Mouse (Mus musculus) left cerebral cortex, postnatal 25 days (tissue): ENCODE results near the gene Pgbd5. TPM values are rescaled to one million over a fixed set of nuclear protein-coding genes. Genes with fewer than 3 reads are reported as not detected.

Experiments
- DNase-seq, 2 experiments: peaks; one replicate each; pipeline ENCODE4 v3.0.0; 2022; ENCODE audit warnings: low spot score in 2 of 2, mixed read lengths in 1 of 2
- intact Hi-C: fragments of 180-260 bp; cut with DNase I; formaldehyde crosslinking; loops from one replicate; pipeline ENCODE4 v1.15.1; 2025
- total RNA-seq, 2 experiments: library from RNA; stranded (reverse); gene quantifications; 2 replicates each; pipeline ENCODE4 v1.2.3; 2021

The Pgbd5 gene
- total RNA-seq, 2 experiments from 2014 or later = 210 to 228 TPM

GRCm38 (mm10) chr8:124370422-124371183 lies 68.9 kb downstream of the Pgbd5 start:
- DNase-seq = no peak
- intact Hi-C loops = no loop called here

- intact Hi-C loops = no loop called here
- peak; percentile 72 to 76 for DNase-seq
Measured at GRCm38 (mm10) chr8:124368213-124368612, 71.2 kb downstream of the Pgbd5 start.

GRCm38 (mm10) chr8:124363337-124363736 lies 76.1 kb downstream of the Pgbd5 start:
- no peak for DNase-seq
- intact Hi-C loops = no loop called here

- no peak for DNase-seq
Measured at GRCm38 (mm10) chr8:124362589-124362988, 76.9 kb downstream of the Pgbd5 start.

GRCm38 (mm10) chr8:124361773-124362427 lies 77.6 kb downstream of the Pgbd5 start:
- intact Hi-C loops = no loop called here
- DNase-seq = no peak

More at GRCm38 (mm10) chr8:124362589-124362988, 76.9 kb downstream of the Pgbd5 start:
- intact Hi-C loops = no loop called here

GRCm38 (mm10) chr8:124360911-124361310 lies 78.5 kb downstream of the Pgbd5 start:
- no peak for DNase-seq
- intact Hi-C loops = no loop called here

GRCm38 (mm10) chr8:124351636-124352035 lies 87.8 kb downstream of the Pgbd5 start:
- DNase-seq = no peak
- intact Hi-C loops = no loop called here

GRCm38 (mm10) chr8:124349663-124350062 lies 89.8 kb downstream of the Pgbd5 start:
- DNase-seq = peak; percentile 86 to 87
- intact Hi-C loops = loop anchor here (1.0 to 10.0 kb wide), 4 partner anchors 117 to 427 kb away; partner anchors contain the start of gene Galnt2

GRCm38 (mm10) chr8:124348087-124348486 lies 91.4 kb downstream of the Pgbd5 start:
- intact Hi-C loops = loop anchor here (5.0 to 10.0 kb wide), 3 partner anchors 116 to 426 kb away; partner anchors contain the start of gene Galnt2

GRCm38 (mm10) chr8:124346852-124347523 lies 92.5 kb downstream of the Pgbd5 start:
- peak; percentile 49 to 58 for DNase-seq
- intact Hi-C loops = loop anchor here (5.0 to 10.0 kb wide), 3 partner anchors 115 to 425 kb away; partner anchors contain the start of gene Galnt2

More at GRCm38 (mm10) chr8:124348087-124348486, 91.4 kb downstream of the Pgbd5 start:
- no peak for DNase-seq

- intact Hi-C loops = loop anchor here (5.0 to 10.0 kb wide), 3 partner anchors 113 to 423 kb away; partner anchors contain the start of gene Galnt2
- no peak for DNase-seq
Measured at GRCm38 (mm10) chr8:124345098-124345497, 94.4 kb downstream of the Pgbd5 start.

GRCm38 (mm10) chr8:124343991-124344390 lies 95.5 kb downstream of the Pgbd5 start:
- DNase-seq = no peak
- intact Hi-C loops = loop anchor here (10.0 kb wide), 1 partner anchor 179 kb away; no protein-coding TSS in a partner anchor

- DNase-seq = peak in 1 of 2 experiments; percentile 51
- intact Hi-C loops = loop anchor here (10.0 kb wide), 1 partner anchor 178 kb away; no protein-coding TSS in a partner anchor
Measured at GRCm38 (mm10) chr8:124343151-124343550, 96.3 kb downstream of the Pgbd5 start.

- DNase-seq = no peak
- intact Hi-C loops = loop anchor here (10.0 kb wide), 1 partner anchor 176 kb away; no protein-coding TSS in a partner anchor
Measured at GRCm38 (mm10) chr8:124340360-124341068, 98.9 kb downstream of the Pgbd5 start.

- DNase-seq = no peak
- intact Hi-C loops = loop anchor here (10.0 kb wide), 1 partner anchor 175 kb away; no protein-coding TSS in a partner anchor
Measured at GRCm38 (mm10) chr8:124339742-124340141, 99.7 kb downstream of the Pgbd5 start.

GRCm38 (mm10) chr8:124336302-124336701 lies 103.2 kb downstream of the Pgbd5 start:
- intact Hi-C loops = no loop called here
- DNase-seq = no peak

- DNase-seq = no peak
- intact Hi-C loops = no loop called here
Measured at GRCm38 (mm10) chr8:124331706-124332105, 107.8 kb downstream of the Pgbd5 start.

- no peak for DNase-seq
- intact Hi-C loops = no loop called here
Measured at GRCm38 (mm10) chr8:124331094-124331493, 108.4 kb downstream of the Pgbd5 start.

GRCm38 (mm10) chr8:124330433-124330832 lies 109.0 kb downstream of the Pgbd5 start:
- peak in 1 of 2 experiments; percentile 22 for DNase-seq
- intact Hi-C loops = no loop called here
